Mouse (Mus musculus) 3134 (cell line): ENCODE measurements around the gene Edar.
A peak's percentile ranks its signal among the peaks of the same experiment; 100 is the strongest.
"Not testable (repeated sequence)": the region's sequence is repeated elsewhere in the genome, so short reads cannot be mapped to it uniquely, and the experiment has no call there.

ENCODE experiments used
- DNase-seq: peaks from one replicate; pipeline ENCODE4 v3.0.0-alpha.2; 2011; ENCODE audit warnings: low spot score; ENCODE audit not compliant: insufficient read length; ENCODE audit errors: extremely low read depth

Gene Edar

GRCm38 (mm10) chr10:58675533-58675932 is at the start of gene Edar:
Gene Edar (minus strand): TSS chr10:58675654.
- peak; percentile 34 for DNase-seq

DNA sequence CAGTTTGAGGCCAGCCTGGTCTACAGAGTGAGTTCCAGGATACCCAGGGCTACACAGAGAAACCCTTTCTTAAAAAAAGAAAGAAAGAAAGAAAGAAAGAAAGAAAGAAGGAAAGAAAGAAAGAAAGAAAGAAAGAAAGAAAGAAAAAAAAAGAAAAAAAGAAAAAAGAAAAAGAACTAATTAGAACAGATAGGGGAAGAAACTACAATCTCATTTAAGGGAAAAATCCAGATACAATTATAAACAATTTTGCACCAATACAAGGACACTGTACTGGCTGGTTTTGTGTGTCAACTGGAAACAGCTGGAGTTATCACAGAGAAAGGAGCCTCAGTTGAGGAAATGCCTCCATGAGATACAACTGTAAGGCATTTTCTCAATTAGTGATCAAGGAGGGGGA is 42.7 kb upstream of the Edar start, which contains the start of gene Gm17542:
Gene Gm17542, minus strand, starts transcription at position 101 of the 400 bp plus-strand sequence.
- not testable (repeated sequence) for DNase-seq

DNA sequence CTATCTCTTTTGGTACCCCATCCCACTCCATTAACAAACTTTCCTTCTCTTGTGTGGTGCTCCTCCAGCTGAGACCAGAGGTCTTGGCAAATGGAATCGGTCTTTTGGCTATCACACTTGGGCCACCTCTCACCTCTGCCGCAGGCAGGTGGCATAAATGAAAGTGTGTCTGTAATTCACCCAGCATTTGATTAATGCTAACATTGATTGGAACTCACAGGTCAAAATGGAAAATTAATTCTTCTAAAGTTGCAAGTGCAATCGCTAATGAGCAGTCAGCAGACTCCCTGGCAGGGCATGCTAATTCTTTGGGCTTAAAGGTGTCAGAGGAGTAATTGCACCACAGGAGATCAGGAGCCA is 39.3 kb upstream of the Edar start:
- no peak for DNase-seq

DNA sequence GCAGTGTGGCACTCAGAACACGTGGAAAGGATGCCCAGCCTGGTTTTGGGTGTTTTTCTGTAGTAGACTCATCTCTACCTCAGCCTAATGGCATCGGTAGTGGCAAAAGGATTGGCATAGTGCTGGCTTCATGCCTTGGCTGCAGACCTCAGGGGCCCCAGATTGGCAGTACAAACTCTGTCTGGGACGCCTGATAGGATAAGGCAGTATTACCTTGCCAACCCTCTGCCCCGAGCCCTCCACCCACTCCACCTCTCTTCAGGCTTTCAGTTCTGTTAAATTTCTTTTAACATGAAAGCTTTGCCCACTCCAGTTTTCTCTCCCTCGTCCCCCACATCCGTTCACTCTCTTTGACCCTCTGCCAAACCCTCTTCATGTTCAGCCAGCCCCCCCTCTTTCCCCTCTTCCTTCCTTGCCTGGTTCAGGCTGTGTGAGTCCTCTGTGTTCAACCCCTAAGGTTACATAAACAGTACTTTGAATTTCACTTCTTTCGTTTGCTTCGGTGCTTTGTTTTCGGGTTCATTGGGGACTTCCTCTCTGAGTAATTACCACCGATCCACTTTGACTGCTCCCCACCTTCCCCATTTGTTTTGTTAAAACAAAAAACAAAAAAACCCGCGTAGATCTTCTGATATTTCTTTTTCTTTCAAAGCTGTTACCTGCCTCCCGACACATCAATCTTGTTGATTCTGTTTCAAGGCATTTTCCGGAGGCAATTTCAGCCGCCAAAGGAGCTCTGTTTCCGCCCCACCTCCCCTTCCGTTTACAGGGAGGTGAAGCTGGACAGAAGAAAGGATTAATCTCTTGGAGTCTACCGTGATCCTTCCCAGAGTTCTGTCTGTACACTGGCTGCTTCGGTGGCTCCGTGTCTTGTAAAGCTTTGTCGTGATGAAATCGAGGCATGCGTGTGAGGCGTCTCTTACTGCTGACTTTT is 38.7 kb upstream of the Edar start:
- no peak for DNase-seq

- no peak for DNase-seq
Measured at GRCm38 (mm10) chr10:58713225-58713624, 37.8 kb upstream of the Edar start.

DNA sequence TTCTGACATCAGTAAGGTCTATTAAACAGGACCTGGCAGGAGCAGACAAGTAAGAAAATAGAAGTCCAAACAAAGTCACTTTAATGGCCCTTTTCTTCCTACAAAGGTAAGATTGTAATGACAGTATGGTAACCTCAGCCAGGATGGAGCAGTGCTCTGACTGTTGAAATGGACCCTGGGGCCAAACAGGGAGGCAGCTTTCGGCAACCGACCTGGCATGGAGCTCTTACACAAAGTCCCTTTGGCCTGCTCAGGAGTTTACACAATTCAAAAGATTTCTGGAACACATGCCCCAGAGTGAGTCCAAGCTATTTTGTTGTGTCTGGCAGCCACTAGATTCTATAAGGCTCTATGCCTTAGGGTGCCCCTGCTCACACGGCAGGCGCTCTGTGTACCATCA is 33.6 kb upstream of the Edar start:
- DNase-seq = no peak

DNA sequence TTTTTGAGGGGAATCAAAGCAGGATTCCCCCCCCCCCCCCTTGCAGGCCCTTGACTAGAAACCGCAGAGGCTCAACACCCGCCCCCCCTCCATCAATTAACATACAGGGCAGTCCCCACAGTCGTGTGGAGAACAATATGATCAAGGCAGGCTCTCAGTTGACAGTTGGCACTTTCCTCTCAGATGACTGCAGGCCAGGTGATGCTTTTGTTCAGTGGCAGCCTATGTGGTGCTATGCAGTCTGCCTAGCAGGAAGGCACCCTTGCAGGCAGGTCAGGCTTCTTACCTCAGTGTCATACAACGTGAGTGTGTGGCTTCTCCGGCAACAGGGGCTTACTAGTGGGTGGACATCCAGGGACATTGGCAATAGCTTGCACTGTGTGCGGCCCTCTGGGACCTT is 25.1 kb upstream of the Edar start:
- DNase-seq = no peak

DNA sequence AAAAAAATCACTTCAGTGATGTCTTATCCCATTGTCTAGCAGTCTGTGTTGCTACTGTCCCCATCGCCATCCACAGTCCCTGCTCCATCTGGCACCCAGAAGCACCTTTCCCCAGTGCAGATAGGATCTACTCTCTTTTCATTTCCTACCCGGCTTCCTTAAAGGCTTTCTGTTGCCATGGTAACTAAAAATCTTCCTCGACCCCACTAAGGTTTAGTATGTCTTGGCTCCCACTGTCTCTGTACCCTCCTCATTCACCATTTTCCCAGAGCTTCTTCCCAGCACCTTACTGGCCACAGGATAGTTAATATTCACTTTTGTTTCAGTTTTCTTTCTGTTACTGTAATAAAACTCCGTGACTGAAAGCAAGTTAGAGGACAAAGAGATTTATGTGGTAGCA is 24.7 kb upstream of the Edar start:
- DNase-seq = no peak

- DNase-seq = no peak
Measured at GRCm38 (mm10) chr10:58698955-58699354, 23.5 kb upstream of the Edar start.

- DNase-seq = no peak
Measured at GRCm38 (mm10) chr10:58691051-58691450, 15.6 kb upstream of the Edar start.

GRCm38 (mm10) chr10:58679298-58679697 is 3.8 kb upstream of the Edar start:
- no peak for DNase-seq

DNA sequence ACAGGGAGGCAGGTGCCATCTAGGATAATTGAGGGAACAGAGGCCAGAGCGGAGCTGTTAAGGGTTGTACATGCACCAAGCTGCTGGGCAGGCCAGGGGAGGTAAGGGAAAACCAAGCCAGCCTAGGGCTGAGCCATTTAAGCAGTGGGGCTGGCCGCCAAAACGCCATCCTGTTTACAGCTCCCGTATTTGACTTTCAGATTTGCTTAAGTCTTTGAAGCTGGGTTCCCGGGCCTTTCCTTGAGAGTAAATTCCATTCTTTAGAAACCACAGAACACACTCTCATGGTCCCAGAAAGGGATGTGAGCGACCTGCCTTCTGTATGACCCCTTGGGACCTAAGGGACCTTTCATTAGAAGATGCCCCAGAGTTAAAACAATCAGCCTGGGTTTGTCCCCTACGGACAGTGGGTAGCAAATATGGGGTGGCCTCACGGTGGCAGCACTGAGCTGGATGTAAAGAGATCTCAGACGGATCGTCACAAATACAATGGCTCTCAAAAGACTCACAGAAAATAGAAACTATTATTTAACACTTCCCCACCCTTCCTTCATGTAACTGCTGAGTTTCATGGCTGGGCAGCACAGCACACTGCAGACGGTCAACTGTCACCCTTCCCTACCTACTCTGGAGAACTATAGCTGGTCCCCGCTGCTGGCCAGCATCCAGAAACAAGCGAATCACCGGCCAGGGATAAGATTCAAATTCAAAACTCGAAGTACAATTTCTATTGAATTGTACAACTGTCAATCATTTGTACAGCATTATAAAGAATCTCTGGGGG is 2.0 kb downstream of the Edar start:
- DNase-seq = peak; percentile 27

DNA sequence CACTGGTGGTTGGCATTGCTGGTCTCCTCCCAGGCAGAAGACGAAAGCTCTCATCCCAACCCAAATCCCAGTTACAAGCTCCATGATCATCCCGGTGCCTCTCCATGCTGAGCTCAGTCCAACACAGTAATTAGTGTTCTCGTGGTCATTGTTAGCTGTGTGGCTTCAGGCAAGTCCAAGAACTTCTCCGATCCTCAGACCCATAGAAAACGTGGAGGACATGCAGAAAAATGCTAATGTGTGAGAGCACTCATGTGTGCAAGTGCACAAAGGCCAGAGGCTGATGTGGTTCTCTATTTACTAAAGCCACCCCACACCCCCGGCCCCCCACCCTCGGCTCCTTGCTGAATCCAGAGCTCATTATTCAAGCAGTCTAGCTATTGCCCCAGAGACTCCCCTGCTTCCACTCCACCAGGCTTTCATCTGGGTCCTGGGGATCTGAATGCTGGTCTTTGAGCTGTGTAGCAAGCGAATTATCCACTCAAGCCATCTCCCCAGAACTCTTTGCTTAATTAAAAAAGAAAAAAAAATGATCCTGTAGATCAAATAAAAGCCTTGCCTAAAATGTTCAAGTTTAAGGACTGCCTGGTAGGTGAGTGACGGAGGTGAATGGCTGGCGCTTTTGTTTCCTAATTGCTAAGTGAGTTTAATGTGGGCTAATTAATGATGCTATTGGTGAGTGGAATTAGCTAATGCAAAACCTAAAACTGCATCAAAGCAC is 2.7 kb downstream of the Edar start:
- DNase-seq = no peak

GRCm38 (mm10) chr10:58663868-58664267 is 11.6 kb downstream of the Edar start:
- DNase-seq = no peak

GRCm38 (mm10) chr10:58663417-58663816 is 12.0 kb downstream of the Edar start:
- no peak for DNase-seq

DNA sequence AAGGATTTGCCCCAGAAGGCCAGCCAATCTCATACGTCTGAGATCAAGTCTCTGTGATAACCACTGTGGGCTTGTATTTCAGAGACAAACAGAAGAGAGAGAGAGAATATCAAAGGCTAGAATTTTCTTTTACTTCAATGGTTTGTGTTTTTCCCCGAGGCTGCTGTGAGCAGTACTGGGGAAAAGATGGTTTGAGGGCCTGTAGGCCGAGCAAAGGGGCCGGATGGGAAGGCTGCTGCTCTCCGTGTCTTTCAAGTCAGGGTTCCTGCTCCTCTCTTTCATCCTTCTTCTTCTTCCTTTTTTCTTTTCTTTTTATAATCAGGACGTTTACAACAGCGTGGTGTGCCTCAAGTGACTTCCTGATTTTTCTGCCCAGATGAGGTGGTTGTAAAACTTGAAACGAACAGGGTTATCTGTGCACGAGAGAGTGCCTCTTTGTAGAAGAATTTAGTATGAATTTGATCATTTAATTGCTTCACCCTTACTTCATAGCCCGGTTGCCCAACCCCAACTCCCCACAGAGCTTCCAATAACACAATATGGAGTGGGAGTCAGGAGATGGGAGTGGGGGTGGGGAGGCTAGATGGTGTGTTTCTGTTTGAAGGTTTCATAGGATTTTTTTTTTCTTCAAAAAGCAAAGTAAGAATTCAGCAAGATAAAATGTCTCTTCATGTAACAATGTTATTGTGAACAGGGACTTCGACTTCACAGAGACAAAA is 16.0 kb downstream of the Edar start:
- DNase-seq = no peak

DNA sequence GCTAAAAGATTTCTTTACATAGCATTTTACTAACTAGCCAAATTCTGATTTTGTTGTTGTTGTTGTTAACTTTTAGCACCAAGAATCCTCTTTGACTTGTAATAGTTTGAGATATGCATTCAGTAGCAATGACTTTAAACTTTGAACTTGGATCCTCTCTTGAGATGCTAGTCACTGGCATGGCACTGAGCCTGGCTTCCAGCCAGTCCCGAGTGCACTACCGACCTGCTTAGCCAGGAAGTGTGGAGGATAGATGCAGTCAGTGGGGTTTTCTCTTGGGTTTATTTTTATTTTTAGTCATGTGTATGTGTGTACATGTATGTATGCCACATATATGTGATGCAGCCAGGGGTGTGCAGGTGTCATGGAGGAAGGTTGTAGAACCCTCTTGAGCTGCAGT is 17.7 kb downstream of the Edar start:
- no peak for DNase-seq

GRCm38 (mm10) chr10:58653679-58654078 is 21.8 kb downstream of the Edar start:
- DNase-seq = no peak

- DNase-seq = peak; percentile 30
Measured at GRCm38 (mm10) chr10:58652418-58653394, 22.7 kb downstream of the Edar start.
